Mouse (Mus musculus): ENCODE results near the gene Rpia. TPM values are rescaled to one million over a fixed set of nuclear protein-coding genes. Genes with fewer than 3 reads are reported as not detected.

Gene Rpia
- polyA plus RNA-seq, 1 experiment from 2014 or later: 2.9 TPM

GRCm38 (mm10) chr6:70740535-70740934 lies 51.5 kb downstream of the Rpia start:
- H3K4me1 ChIP-seq: no peaks in the 10 kb centered on the region
- no peaks in the 10 kb centered on the region for H3K27me3 ChIP-seq (replicated peaks)
- no peak overlapping the region for H3K27ac ChIP-seq
- no peak overlapping the region for H3K9ac ChIP-seq
- ATAC-seq (ENCODE audit: low FRiP score, low read depth): no peak
- H3K4me2 ChIP-seq (replicated peaks): no peak overlapping the region
- no peaks in the 10 kb centered on the region for H3K36me3 ChIP-seq
- no peak overlapping the region for H3K4me3 ChIP-seq
- H3K9me3 ChIP-seq: no peaks in the 10 kb centered on the region

- H3K9ac ChIP-seq: no peak overlapping the region
- no peaks in the 10 kb centered on the region for H3K27me3 ChIP-seq (replicated peaks)
- WGBS: 78% methylated on average over 1 of the region's 1 CpGs
- H3K4me3 ChIP-seq: no peak overlapping the region
- no peak overlapping the region for H3K27ac ChIP-seq
- ATAC-seq (ENCODE audit: low FRiP score, low read depth): no peak
- no peaks in the 10 kb centered on the region for H3K36me3 ChIP-seq
- H3K9me3 ChIP-seq: no peaks in the 10 kb centered on the region
- no peaks in the 10 kb centered on the region for H3K4me1 ChIP-seq
- H3K4me2 ChIP-seq (replicated peaks): no peak overlapping the region
These were observed 52.6 kb downstream of the Rpia start for GRCm38 (mm10) chr6:70739456-70739855.

- ATAC-seq (ENCODE audit: low FRiP score, low read depth): no peak
- H3K4me3 ChIP-seq: no peak overlapping the region
- H3K4me2 ChIP-seq (replicated peaks): no peak overlapping the region
- H3K36me3 ChIP-seq: no peaks in the 10 kb centered on the region
- no peaks in the 10 kb centered on the region for H3K4me1 ChIP-seq
- H3K9ac ChIP-seq: no peak overlapping the region
- H3K27ac ChIP-seq: no peak overlapping the region
- no peaks in the 10 kb centered on the region for H3K27me3 ChIP-seq (replicated peaks)
- WGBS: 93% methylated on average over 2 of the region's 2 CpGs
- H3K9me3 ChIP-seq: no peaks in the 10 kb centered on the region
These were observed 56.5 kb downstream of the Rpia start for GRCm38 (mm10) chr6:70735528-70735927.

GRCm38 (mm10) chr6:70730828-70731227 lies 61.2 kb downstream of the Rpia start:
- Histone ChIP-seq H3K9me3 (no peaks in the 10 kb centered on the region), H3K4me3 (no peak overlapping the region), H3K27me3 (replicated peaks) (no peaks in the 10 kb centered on the region), H3K9ac (no peak overlapping the region), H3K4me2 (replicated peaks) (no peak overlapping the region), H3K4me1 (no peaks in the 10 kb centered on the region), H3K36me3 (no peaks in the 10 kb centered on the region), H3K27ac (no peak overlapping the region)
- no peak for ATAC-seq (ENCODE audit: low FRiP score, low read depth)

- Histone ChIP-seq H3K4me1 (no peaks in the 10 kb centered on the region), H3K4me3 (no peak overlapping the region)
- WGBS: 98% methylated on average over 1 of the region's 1 CpGs
These were observed 62.9 kb downstream of the Rpia start for GRCm38 (mm10) chr6:70729125-70729524.

GRCm38 (mm10) chr6:70727094-70727721 lies 64.8 kb downstream of the Rpia start:
- 81% methylated on average over 4 of the region's 4 CpGs for WGBS

More at GRCm38 (mm10) chr6:70729125-70729524, 62.9 kb downstream of the Rpia start:
- H3K9ac ChIP-seq: no peak overlapping the region
- H3K9me3 ChIP-seq: no peaks in the 10 kb centered on the region
- H3K4me2 ChIP-seq (replicated peaks): no peak overlapping the region
- ATAC-seq (ENCODE audit: low FRiP score, low read depth): no peak
- H3K27ac ChIP-seq: no peak overlapping the region
- no peaks in the 10 kb centered on the region for H3K27me3 ChIP-seq (replicated peaks)
- H3K36me3 ChIP-seq: no peaks in the 10 kb centered on the region

GRCm38 (mm10) chr6:70725639-70726038 lies 66.4 kb downstream of the Rpia start:
- Histone ChIP-seq H3K9ac (no peak overlapping the region), H3K4me3 (no peak overlapping the region), H3K4me1 (no peaks in the 10 kb centered on the region), H3K36me3 (no peaks in the 10 kb centered on the region), H3K27ac (no peak overlapping the region), H3K27me3 (replicated peaks) (no peaks in the 10 kb centered on the region), H3K9me3 (no peaks in the 10 kb centered on the region), H3K4me2 (replicated peaks) (no peak overlapping the region)
- WGBS: 63% methylated on average over 2 of the region's 2 CpGs
- ATAC-seq (ENCODE audit: low FRiP score, low read depth): no peak

More at GRCm38 (mm10) chr6:70727094-70727721, 64.8 kb downstream of the Rpia start:
- H3K4me3 ChIP-seq: no peak overlapping the region
- H3K36me3 ChIP-seq: no peaks in the 10 kb centered on the region
- no peaks in the 10 kb centered on the region for H3K4me1 ChIP-seq
- no peaks in the 10 kb centered on the region for H3K9me3 ChIP-seq
- H3K9ac ChIP-seq: no peak overlapping the region
- ATAC-seq (ENCODE audit: low FRiP score, low read depth): no peak
- H3K27ac ChIP-seq: no peak overlapping the region
- H3K4me2 ChIP-seq (replicated peaks): no peak overlapping the region
- no peaks in the 10 kb centered on the region for H3K27me3 ChIP-seq (replicated peaks)

- Histone ChIP-seq H3K36me3 (no peaks in the 10 kb centered on the region), H3K27me3 (replicated peaks) (no peaks in the 10 kb centered on the region), H3K4me2 (replicated peaks) (no peak overlapping the region), H3K4me1 (no peaks in the 10 kb centered on the region), H3K27ac (no peak overlapping the region), H3K9me3 (no peaks in the 10 kb centered on the region), H3K9ac (no peak overlapping the region), H3K4me3 (no peak overlapping the region)
- WGBS: 89% methylated on average over 13 of the region's 13 CpGs
- ATAC-seq (ENCODE audit: low FRiP score, low read depth): no peak
These were observed 67.3 kb downstream of the Rpia start for GRCm38 (mm10) chr6:70724722-70725121.

GRCm38 (mm10) chr6:70722298-70722697 lies 69.7 kb downstream of the Rpia start:
- Histone ChIP-seq H3K27me3 (replicated peaks) (no peaks in the 10 kb centered on the region), H3K9me3 (no peaks in the 10 kb centered on the region), H3K9ac (no peak overlapping the region), H3K27ac (no peak overlapping the region), H3K4me1 (no peaks in the 10 kb centered on the region), H3K36me3 (no peaks in the 10 kb centered on the region), H3K4me2 (replicated peaks) (no peak overlapping the region), H3K4me3 (no peak overlapping the region)
- 94% methylated on average over 7 of the region's 7 CpGs for WGBS
- ATAC-seq (ENCODE audit: low FRiP score, low read depth): no peak

GRCm38 (mm10) chr6:70718760-70719159 lies 73.3 kb downstream of the Rpia start:
- no peaks in the 10 kb centered on the region for H3K9me3 ChIP-seq
- no peaks in the 10 kb centered on the region for H3K36me3 ChIP-seq
- H3K4me1 ChIP-seq: no peaks in the 10 kb centered on the region
- H3K9ac ChIP-seq: no peak overlapping the region
- no peak overlapping the region for H3K4me3 ChIP-seq
- no peak overlapping the region for H3K27ac ChIP-seq
- no peak overlapping the region for H3K4me2 ChIP-seq (replicated peaks)
- no peak for ATAC-seq (ENCODE audit: low FRiP score, low read depth)
- WGBS: 69% methylated on average over 2 of the region's 2 CpGs
- H3K27me3 ChIP-seq (replicated peaks): no peaks in the 10 kb centered on the region

GRCm38 (mm10) chr6:70718164-70718563 lies 73.9 kb downstream of the Rpia start:
- no peak for ATAC-seq (ENCODE audit: low FRiP score, low read depth)
- H3K27me3 ChIP-seq (replicated peaks): no peaks in the 10 kb centered on the region
- no peak overlapping the region for H3K4me2 ChIP-seq (replicated peaks)
- WGBS: 89% methylated on average over 4 of the region's 4 CpGs
- no peak overlapping the region for H3K4me3 ChIP-seq
- H3K36me3 ChIP-seq: no peaks in the 10 kb centered on the region
- no peak overlapping the region for H3K9ac ChIP-seq
- no peaks in the 10 kb centered on the region for H3K9me3 ChIP-seq
- H3K4me1 ChIP-seq: no peaks in the 10 kb centered on the region
- H3K27ac ChIP-seq: no peak overlapping the region

GRCm38 (mm10) chr6:70716701-70717393 lies 75.2 kb downstream of the Rpia start:
- Histone ChIP-seq H3K4me1 (no peaks in the 10 kb centered on the region), H3K9me3 (no peaks in the 10 kb centered on the region), H3K36me3 (no peaks in the 10 kb centered on the region), H3K9ac (no peak overlapping the region), H3K4me2 (replicated peaks) (no peak overlapping the region), H3K27ac (no peak overlapping the region), H3K4me3 (no peak overlapping the region), H3K27me3 (replicated peaks) (no peaks in the 10 kb centered on the region)
- 75% methylated on average over 12 of the region's 12 CpGs for WGBS
- ATAC-seq (ENCODE audit: low FRiP score, low read depth): no peak

Measured in neural tube, embryonic 12.5 days (tissue).